Mouse (Mus musculus) layer of hippocampus, postnatal 36 days (tissue): ENCODE measurements around the gene Gm14569. TPM values are rescaled to one million over a fixed set of nuclear protein-coding genes. Genes with fewer than 3 reads are reported as not detected.

Experiments
- microRNA-seq, 2 experiments: library from miRNA; unstranded; fragments of <30 nt; microRNA quantifications; one replicate each; pipeline ENCODE4 v1.2.0; 2021
- total RNA-seq, 2 experiments: library from RNA; stranded (reverse); gene quantifications; 2 replicates each; pipeline ENCODE4 v1.2.3; 2021

The Gm14569 gene
- total RNA-seq, 2 experiments from 2014 or later = 1.6 to 2.8 TPM

Small RNAs within 50 kb of the gene (microRNA-seq; reads per million reads assigned to microRNA genes)
- 0 reads per million in 2 experiments for gene Gm44485

Other genes starting within 250 kb of the Gm14569 start
- gene Lonrf3, start 163.5 kb downstream of the Gm14569 start, total RNA-seq = 10 to 100 TPM; 26.0 to 29.2 TPM
- gene Gm6268, start 90.5 kb downstream of the Gm14569 start, total RNA-seq = not detected
- 100 to 1,000 TPM; 280 to 313 TPM for gene Pgrmc1, start 106.4 kb upstream of the Gm14569 start, total RNA-seq
- gene Akap17b, start 153.6 kb upstream of the Gm14569 start, total RNA-seq = 10 to 100 TPM in 1 of 2 experiments, 1 to 10 TPM in 1; 8.3 to 10.4 TPM